ENCODE assay signal across 27 mouse cellular contexts in genomic region chr1:183956391-183956790, GRCm38 (mm10). TPM values are rescaled to one million over a fixed set of nuclear protein-coding genes. Genes with fewer than 3 reads are reported as not detected.
DNase-seq lines count a peak whose midpoint lies in the region; ATAC-seq lines count a peak whose summit lies in the region.
"Had no signal": no experiment of that assay in that cellular context is flagged by ENCODE, and none has a peak within 500 bp of the region (broad histone marks: within the 10 kb centered on the region; RNA-seq: fewer than 3 reads in every experiment).

No protein-coding gene starts in this region.

- no peaks in the 10 kb centered on the region for H3K36me3 ChIP-seq in liver, embryonic 11.5 days (ENCODE audit: control insufficient read depth, insufficient read depth, low read length)
- H3K36me3 ChIP-seq: embryonic facial prominence, embryonic 15.5 days; forebrain, embryonic 12.5 days; hindbrain, embryonic 12.5 days; limb, embryonic 10.5 days; limb, embryonic 15.5 days; midbrain, embryonic 12.5 days had no signal

- no peaks in the 10 kb centered on the region for H3K9me3 ChIP-seq in liver, embryonic 11.5 days (ENCODE audit: control insufficient read depth, low read length)
- H3K9me3 ChIP-seq: embryonic facial prominence, embryonic 15.5 days; forebrain, embryonic 12.5 days; hindbrain, embryonic 12.5 days; limb, embryonic 10.5 days; limb, embryonic 15.5 days; midbrain, embryonic 12.5 days had no signal

- H3K27me3 ChIP-seq in liver, embryonic 11.5 days (replicated peaks; ENCODE audit: control insufficient read depth, insufficient read depth, low read length) = no peaks in the 10 kb centered on the region
- H3K27me3 ChIP-seq: embryonic facial prominence, embryonic 15.5 days; forebrain, embryonic 12.5 days; hindbrain, embryonic 12.5 days; limb, embryonic 15.5 days; midbrain, embryonic 12.5 days; Patski had no signal

- H3K27ac ChIP-seq in liver, embryonic 11.5 days (ENCODE audit: low read depth, low read length) = no peak overlapping the region
- H3K27ac ChIP-seq: embryonic facial prominence, embryonic 15.5 days; forebrain, embryonic 12.5 days; hindbrain, embryonic 12.5 days; limb, embryonic 10.5 days; limb, embryonic 15.5 days; liver, embryonic 14.5 days; midbrain, embryonic 12.5 days; stomach, postnatal 0 days had no signal

- no peak overlapping the region for H3K4me2 ChIP-seq in liver, embryonic 11.5 days
- H3K4me2 ChIP-seq: embryonic facial prominence, embryonic 15.5 days; forebrain, embryonic 12.5 days; hindbrain, embryonic 12.5 days; limb, embryonic 15.5 days; midbrain, embryonic 12.5 days had no signal

- WGBS in liver, embryonic 11.5 days = 76% methylated on average over 3 of the region's 3 CpGs

- H3K9ac ChIP-seq in liver, embryonic 11.5 days (ENCODE audit: low read depth, low read length) = no peak overlapping the region
- H3K9ac ChIP-seq: embryonic facial prominence, embryonic 15.5 days; forebrain, embryonic 12.5 days; forebrain, postnatal 0 days; hindbrain, embryonic 12.5 days; limb, embryonic 15.5 days; liver, embryonic 14.5 days; midbrain, embryonic 12.5 days had no signal

- no peak for ATAC-seq in liver, embryonic 11.5 days (replicated peaks; ENCODE audit: low FRiP score)
- ATAC-seq: forebrain, postnatal 0 days; intestine, embryonic 16.5 days; Patski had no signal

- no peak overlapping the region for H3K4me3 ChIP-seq in liver, embryonic 11.5 days (ENCODE audit: low read depth, low read length)
- H3K4me3 ChIP-seq: embryonic facial prominence, embryonic 15.5 days; forebrain, embryonic 12.5 days; hindbrain, embryonic 12.5 days; limb, embryonic 10.5 days; limb, embryonic 15.5 days; midbrain, embryonic 12.5 days had no signal

- H3K4me1 ChIP-seq in liver, embryonic 11.5 days (replicated peaks; ENCODE audit: control insufficient read depth, insufficient read depth, low read length) = no peaks in the 10 kb centered on the region
- H3K4me1 ChIP-seq: embryonic facial prominence, embryonic 15.5 days; forebrain, embryonic 12.5 days; hindbrain, embryonic 12.5 days; limb, embryonic 10.5 days; limb, embryonic 15.5 days; midbrain, embryonic 12.5 days had no signal

- DNase-seq in kidney, postnatal 10 days = peak; percentile 30
- no peak for DNase-seq in kidney, adult 9 months
- DNase-seq in 416B (ENCODE audit: low read depth) = peak; percentile 6
- DNase-seq in T-cell, adult 2 months (ENCODE audit: low spot score) = peak; percentile 46
- peak; percentile 29 for DNase-seq in lung, postnatal 14 days
- no peak for DNase-seq in liver, embryonic 11.5 days (ENCODE audit: low spot score)
- no peak for DNase-seq in ovary, adult 18-20 months (ENCODE audit: low spot score)
- DNase-seq: adrenal gland, postnatal 25 days; B cell, adult 2 months; cerebellum, adult 18-20 months; forebrain, postnatal 0 days; heart, postnatal 14 days; kidney, adult 8-10 months; kidney, postnatal 14 days; layer of hippocampus, adult 9-11 months; right cerebral cortex, postnatal 4 days; thymus, adult 18-20 months had no signal

RNA-seq across cellular contexts. Expression of gene Dusp10, which starts 56.7 kb away (rescaled TPM):
- 5.4 and 6.1 TPM in 2 replicates for polyA plus RNA-seq in liver, embryonic 11.5 days (2014; fragmentation: Nextera tagmentation; extraction: Ambion mirVana)

Comparison
In these comparisons a context has a peak if more than half of its experiments do, and no peak if none do; other contexts are left out.
1. DNase-seq: peak in kidney, postnatal 10 days (single experiment), 416B (single experiment), T-cell, adult 2 months (single experiment) and lung, postnatal 14 days (single experiment); none in kidney, adult 9 months (single experiment), liver, embryonic 11.5 days (single experiment) and ovary, adult 18-20 months (single experiment).